Mouse (Mus musculus): Measurements from ENCODE around the gene Clasrp. TPM values are rescaled to one million over a fixed set of nuclear protein-coding genes. Genes with fewer than 3 reads are reported as not detected.

Clasrp gene
- total RNA-seq (2023; ENCODE audit: inconsistent age): 100 to 118 TPM (median 109 TPM) in 4 replicates

DNA sequence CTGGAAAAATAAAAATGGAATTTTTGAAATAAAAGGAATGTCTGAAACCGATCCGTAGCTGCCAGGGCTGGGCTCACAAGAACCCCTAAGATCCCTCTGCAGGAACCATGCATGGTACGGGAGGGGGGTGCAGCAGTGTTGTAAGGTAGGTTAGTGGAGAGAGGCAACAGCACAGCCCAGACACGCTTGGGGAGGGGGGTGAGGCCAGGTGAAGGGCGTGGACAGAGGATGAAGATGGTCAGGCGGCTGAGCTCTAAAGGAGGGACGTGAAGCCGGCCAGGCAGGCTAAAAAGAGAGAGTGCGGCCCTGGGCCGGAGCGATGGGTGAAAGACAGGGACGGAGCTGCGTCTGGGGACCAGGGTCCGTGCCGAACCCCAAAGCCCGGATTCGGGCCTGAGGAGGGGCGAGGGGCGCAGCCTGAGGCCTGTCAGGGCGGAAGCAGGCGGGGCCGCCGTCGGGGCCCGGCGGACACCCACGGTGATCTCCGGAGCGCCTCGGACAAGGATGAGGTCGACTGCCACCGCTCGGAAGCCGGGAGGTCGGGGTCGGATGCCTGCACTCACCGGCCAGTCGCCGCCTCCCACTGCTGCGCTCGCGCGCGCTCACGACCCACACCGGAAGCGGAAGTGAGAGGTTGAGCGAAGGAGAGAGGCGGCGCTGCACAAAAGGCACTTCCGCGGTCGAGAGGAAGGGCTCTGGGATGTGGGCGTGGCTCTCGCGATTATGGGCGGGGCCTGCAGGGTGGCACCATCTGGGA is at the start of gene Clasrp:
Gene Clasrp, minus strand, starts transcription at position 638 of the 757 bp plus-strand sequence.

DNA sequence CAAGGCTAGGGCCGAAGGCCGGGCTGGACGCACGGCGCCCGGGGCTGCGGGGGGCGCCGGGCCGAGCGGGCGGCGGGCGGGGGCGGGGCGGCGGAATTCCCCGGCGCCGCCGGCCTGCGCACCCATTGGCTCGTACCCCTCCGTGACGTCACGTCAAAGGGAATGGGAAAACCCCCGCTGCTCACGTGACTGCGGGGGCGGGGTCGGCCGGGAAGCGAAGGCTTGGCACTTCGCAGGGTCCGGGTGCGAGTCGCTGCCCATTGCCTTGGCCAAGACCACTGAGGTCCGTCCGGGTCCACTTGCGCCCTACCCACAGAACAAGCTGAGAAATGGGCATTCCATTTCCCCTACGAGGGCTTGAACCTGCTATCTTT is 25.1 kb upstream of the Clasrp start, which contains the start of gene Relb:
Gene Relb, minus strand, starts transcription at position 78 of the 374 bp plus-strand sequence.

DNA sequence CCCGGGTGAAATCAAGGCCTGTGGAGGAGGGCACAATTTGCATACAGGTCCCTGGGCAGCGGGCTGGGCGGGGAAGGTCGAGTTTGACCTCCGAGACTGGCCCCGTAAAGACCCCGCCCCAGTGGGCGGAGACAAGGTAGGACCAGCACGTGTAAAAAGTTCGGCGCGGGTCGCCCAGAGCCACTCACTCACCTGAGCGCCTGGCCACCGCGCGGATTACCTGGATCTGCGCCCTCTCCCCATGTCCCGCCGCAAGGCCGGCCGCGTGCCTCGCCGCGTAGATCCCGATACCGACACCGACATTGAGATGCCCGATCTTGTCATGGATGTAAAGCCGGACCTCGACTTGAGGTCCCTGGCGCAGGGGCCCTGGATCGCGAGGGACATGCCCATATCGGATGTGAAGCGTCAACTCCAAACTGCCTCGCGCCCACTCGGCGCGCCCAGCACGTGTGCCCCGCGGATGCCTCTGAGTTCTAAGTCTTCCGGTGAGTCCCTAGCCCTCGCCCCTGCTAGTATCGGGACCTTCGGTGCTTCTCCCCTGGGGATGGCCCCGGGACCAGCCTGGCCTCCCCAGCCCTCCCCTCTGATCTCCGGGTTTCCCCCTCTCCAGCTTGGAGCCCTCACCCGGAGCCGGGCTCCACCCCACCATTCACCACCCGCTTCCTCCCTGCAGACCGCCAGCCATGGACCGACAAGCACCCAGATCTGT is 27.0 kb downstream of the Clasrp start, which contains the start of the genes Zfp296 and Gemin7:
Gene Zfp296, plus strand, starts transcription at position 147 of the 712 bp plus-strand sequence.
Gene Gemin7, minus strand, starts transcription at position 455 of the 712 bp plus-strand sequence.

DNA sequence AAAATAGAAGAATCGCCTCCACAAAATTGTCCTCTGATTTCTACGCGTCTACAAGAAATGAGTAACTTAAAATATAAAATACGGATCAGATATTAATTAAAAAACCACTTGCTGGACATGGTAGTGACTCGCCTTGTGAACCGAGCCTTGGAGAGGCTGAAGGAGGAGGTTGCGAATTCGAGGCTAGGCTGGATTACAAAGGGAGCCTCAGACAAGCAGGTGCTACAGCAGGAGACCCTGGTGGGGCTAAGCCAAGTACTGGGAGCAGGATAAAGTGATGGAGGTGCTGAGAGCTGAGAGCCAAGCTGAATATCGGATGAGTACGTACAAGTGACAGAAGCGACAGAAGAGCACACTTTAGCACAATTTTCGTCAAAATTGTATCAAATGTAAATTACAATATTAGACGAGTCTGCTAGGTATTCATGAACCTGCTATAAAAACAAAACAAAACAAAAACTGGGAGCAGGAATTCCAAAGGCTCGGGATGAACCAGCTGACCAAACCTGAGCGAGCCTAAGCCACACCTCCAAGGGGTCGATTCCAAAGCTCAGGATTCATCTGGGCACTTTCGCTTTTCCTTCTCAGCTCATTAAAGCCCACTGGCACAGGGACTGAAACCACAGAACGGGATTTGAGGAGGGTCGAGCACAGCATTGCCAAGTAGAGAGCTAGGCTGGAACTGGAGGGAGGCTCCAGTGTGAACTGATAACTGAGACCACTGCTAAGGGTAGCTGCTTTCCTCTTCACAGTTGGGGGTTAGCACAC is 41.5 kb downstream of the Clasrp start, which contains the start of gene Ppp1r37:
Gene Ppp1r37, minus strand, starts transcription at position 434 of the 768 bp plus-strand sequence.

Other genes starting within 250 kb of the Clasrp start
- gene Cd3eap, start 245.0 kb downstream of the Clasrp start, total RNA-seq (2023; ENCODE audit: inconsistent age): 6.2 to 8.3 TPM (median 7.5 TPM) in 4 replicates
- gene Ppp1r13l, start 244.7 kb downstream of the Clasrp start, total RNA-seq (2023; ENCODE audit: inconsistent age): 0.54 to 2.1 TPM (median 0.86 TPM) in 4 replicates
- gene Ercc2, start 222.5 kb downstream of the Clasrp start, total RNA-seq (2023; ENCODE audit: inconsistent age): 66.6 to 74.4 TPM (median 69.9 TPM) in 4 replicates
- gene Klc3, start 200.4 kb downstream of the Clasrp start, total RNA-seq (2023; ENCODE audit: inconsistent age): 1.8 to 4.2 TPM (median 2.4 TPM) in 4 replicates
- 0.42 TPM in 1 of 4 replicates, not detected in the others for gene Ckm, start 199.7 kb downstream of the Clasrp start, total RNA-seq (2023; ENCODE audit: inconsistent age)
- 25.7 to 29.5 TPM (median 27.5 TPM) in 4 replicates for gene Mark4, start 145.7 kb downstream of the Clasrp start, total RNA-seq (2023; ENCODE audit: inconsistent age)
- not detected in 4 replicates for gene Exoc3l2, start 141.2 kb downstream of the Clasrp start, total RNA-seq (2023; ENCODE audit: inconsistent age)
- 4.9 to 6.9 TPM (median 6.1 TPM) in 4 replicates for gene Bloc1s3, start 96.1 kb downstream of the Clasrp start, total RNA-seq (2023; ENCODE audit: inconsistent age)
- gene Trappc6a, start 96.1 kb downstream of the Clasrp start, total RNA-seq (2023; ENCODE audit: inconsistent age): 25.7 to 35.6 TPM (median 30.6 TPM) in 4 replicates
- 0.39 to 0.57 TPM (median 0.42 TPM) in 3 of 4 replicates, not detected in the other for gene Nkpd1, start 86.6 kb downstream of the Clasrp start, total RNA-seq (2023; ENCODE audit: inconsistent age)
- 50.2 to 62.6 TPM (median 55.2 TPM) in 4 replicates for gene Ppp1r37, start 41.4 kb downstream of the Clasrp start, total RNA-seq (2023; ENCODE audit: inconsistent age)
- 11.5 to 13.5 TPM (median 12.6 TPM) in 4 replicates for gene Zfp296, start 27.2 kb downstream of the Clasrp start, total RNA-seq (2023; ENCODE audit: inconsistent age)
- 75.7 to 86.9 TPM (median 84.1 TPM) in 4 replicates for gene Gemin7, start 26.9 kb downstream of the Clasrp start, total RNA-seq (2023; ENCODE audit: inconsistent age)
- 110 to 121 TPM (median 118 TPM) in 4 replicates for gene Relb, start 25.0 kb upstream of the Clasrp start, total RNA-seq (2023; ENCODE audit: inconsistent age)
- gene Clptm1, start 60.5 kb upstream of the Clasrp start, total RNA-seq (2023; ENCODE audit: inconsistent age): 75.3 to 90.5 TPM (median 78.3 TPM) in 4 replicates
- gene Apoc2, start 73.5 kb upstream of the Clasrp start, total RNA-seq (2023; ENCODE audit: inconsistent age): not detected in 4 replicates
- not detected in 4 replicates for gene Gm44805, start 76.9 kb upstream of the Clasrp start, total RNA-seq (2023; ENCODE audit: inconsistent age)
- gene Apoc4, start 77.0 kb upstream of the Clasrp start, total RNA-seq (2023; ENCODE audit: inconsistent age): not detected in 4 replicates
- gene Apoc1, start 88.2 kb upstream of the Clasrp start, total RNA-seq (2023; ENCODE audit: inconsistent age): 1.9 to 4.3 TPM (median 2.0 TPM) in 3 of 4 replicates, not detected in the other
- gene Apoe, start 94.7 kb upstream of the Clasrp start, total RNA-seq (2023; ENCODE audit: inconsistent age): 84.7 to 201 TPM (median 96.1 TPM) in 4 replicates
- 52.3 to 57.5 TPM (median 53.4 TPM) in 4 replicates for gene Tomm40, start 111.0 kb upstream of the Clasrp start, total RNA-seq (2023; ENCODE audit: inconsistent age)
- gene Nectin2, start 146.0 kb upstream of the Clasrp start, total RNA-seq (2023; ENCODE audit: inconsistent age): 0.51 TPM in 1 of 4 replicates, not detected in the others
- 0.27 TPM in 1 of 4 replicates, not detected in the others for gene Bcam, start 166.5 kb upstream of the Clasrp start, total RNA-seq (2023; ENCODE audit: inconsistent age)
- 0.78 to 1.3 TPM (median 0.86 TPM) in 3 of 4 replicates, not detected in the other for gene Cblc, start 192.3 kb upstream of the Clasrp start, total RNA-seq (2023; ENCODE audit: inconsistent age)
- gene Bcl3, start 218.3 kb upstream of the Clasrp start, total RNA-seq (2023; ENCODE audit: inconsistent age): 66.2 to 80.5 TPM (median 75.1 TPM) in 4 replicates
- not detected in 4 replicates for gene Gm19345, start 247.5 kb upstream of the Clasrp start, total RNA-seq (2023; ENCODE audit: inconsistent age)